Mouse (Mus musculus): ENCODE results near the gene St13.

Gene St13

GRCm38 (mm10) chr15:81364271-81364670 lies 35.6 kb downstream of the St13 start:
- DNase-seq: no peak

DNA sequence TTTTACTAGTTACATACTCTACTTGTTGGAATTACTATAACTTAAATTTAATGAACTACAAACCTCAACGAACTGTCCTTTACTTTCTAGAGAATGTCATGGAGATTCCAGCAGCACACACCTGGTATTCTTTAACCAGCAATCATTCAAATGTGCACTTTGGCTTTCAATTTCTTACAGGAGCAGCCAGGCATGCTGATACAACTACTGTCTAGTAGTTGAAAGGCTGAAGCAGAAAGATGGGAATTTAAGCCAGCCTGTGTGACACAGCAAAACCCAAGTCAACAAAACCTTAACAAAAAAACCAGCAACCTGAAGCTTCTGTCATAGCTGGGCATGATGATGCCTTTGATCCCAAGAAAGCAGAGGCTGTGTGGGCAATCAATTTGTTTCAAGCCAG lies 37.4 kb downstream of the St13 start:
- no peak for DNase-seq

DNA sequence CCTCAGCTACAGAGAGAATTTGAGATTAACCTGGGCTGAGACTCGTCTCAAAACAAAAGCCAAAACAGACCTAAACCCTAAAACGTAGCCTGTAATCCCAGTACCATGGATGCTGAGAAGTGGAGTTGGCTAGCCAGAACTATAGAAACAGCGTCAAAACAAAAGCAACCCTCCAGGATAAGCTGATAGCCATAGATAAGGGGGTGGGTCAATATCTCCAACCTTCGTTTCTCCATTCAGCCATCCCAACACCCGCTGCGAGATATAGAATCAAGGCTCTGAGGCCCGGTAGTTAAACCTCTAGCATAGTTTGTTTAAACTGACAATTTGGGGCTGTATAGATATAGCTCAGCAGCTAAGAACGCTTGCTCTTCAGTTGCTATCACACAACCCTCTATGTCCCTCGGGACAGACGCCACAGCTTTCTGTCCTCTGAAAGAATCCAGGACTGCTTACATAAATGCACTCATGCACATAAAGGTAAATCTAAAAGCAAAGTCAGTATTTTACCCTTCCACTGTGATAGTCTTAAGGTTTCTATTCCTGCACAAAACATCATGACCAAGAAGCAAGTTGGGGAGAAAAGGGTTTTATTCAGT lies 38.4 kb downstream of the St13 start:
- DNase-seq: no peak

DNA sequence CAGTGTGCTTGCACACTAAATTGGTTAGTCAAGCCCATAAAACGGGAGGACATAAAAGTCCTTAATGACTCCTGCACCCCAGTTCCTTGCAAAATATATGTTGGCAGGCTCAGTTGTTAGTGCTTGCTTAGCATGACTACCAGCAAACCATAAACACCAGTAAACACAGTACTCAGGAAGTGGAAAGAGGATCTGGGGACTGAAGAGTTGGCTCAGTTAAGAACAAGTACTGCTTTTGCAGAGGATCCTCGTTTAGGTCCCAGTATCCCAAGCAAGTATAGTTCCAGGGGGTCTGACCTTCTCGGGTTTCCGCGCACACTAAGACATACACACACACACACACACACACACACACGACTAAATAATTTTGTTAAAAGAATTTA lies 38.9 kb downstream of the St13 start:
- no peak for DNase-seq

GRCm38 (mm10) chr15:81360345-81361021 lies 39.4 kb downstream of the St13 start, which contains the start of gene Slc25a17:
Slc25a17 (minus strand) TSS chr15:81360812.
- DNase-seq: peak; percentile 95

GRCm38 (mm10) chr15:81359421-81359820 lies 40.5 kb downstream of the St13 start:
- no peak for DNase-seq

DNA sequence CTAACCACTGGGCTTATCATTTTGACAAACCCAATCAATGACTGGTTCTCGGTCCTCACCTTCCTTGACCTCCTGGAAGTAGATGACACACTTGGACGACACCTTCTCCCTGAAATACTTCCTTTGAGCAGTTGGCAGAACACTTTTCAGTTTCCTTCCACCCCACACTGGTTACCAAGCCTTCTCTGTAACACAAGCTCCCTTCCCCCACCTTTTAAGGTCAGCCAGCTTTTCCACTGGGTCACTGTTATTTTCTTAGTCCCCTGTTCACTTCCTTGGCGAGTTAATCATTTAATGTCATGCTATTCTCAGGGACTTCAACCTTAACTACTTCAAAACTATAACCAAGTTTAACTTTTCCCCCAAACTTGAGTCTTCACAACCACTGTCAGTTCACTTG lies 40.9 kb downstream of the St13 start:
- DNase-seq: no peak

GRCm38 (mm10) chr15:81356946-81357345 lies 42.9 kb downstream of the St13 start:
- DNase-seq: no peak

DNA sequence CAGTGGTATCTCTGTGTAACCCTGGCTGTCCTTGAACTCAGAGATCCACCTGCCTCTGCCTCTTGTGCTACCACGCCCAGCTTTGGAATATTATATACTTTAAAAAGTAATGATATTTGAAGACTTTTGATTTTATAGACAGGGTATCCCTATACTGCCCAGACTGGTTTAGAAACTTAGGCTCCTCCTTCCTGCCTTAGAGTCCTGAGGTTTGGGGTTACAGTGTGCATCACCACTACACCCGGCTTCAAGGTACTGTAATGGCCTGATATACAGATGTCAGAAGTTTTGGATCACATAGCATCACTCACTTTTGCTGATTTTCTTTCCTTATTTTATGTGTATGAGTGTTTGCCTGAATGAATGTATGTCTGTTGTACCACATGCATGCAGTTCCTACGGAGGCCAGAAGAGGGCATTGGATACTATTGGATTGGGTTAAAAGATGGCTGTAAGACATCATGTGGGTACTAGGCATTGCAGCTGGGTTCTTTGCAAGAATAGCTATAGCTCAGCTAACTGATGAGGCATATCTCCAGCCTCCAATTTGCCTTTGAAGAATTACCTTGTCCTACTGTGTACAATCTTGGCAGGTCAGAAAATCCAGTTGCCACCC lies 44.6 kb downstream of the St13 start:
- DNase-seq: no peak

DNA sequence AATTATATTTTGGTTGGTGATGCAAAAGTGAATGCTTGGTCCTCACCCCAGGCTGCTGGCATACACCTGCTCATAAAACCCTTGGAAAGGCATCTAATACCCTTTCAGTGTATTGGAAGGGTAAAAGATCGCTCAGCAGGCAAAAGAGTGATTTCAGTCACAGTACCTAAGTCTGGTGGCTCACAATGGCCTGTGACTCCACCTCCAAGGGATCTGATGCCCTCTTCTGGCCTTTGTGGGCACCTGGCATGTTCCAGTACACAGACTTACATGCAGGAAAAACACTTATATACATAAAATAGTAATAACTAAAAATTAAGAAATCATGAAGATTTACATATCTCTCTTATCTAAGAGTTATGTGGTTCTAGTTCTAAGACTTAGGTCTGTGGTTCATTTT lies 47.2 kb downstream of the St13 start:
- DNase-seq: no peak

GRCm38 (mm10) chr15:81350401-81350800 lies 49.5 kb downstream of the St13 start:
- no peak for DNase-seq

DNA sequence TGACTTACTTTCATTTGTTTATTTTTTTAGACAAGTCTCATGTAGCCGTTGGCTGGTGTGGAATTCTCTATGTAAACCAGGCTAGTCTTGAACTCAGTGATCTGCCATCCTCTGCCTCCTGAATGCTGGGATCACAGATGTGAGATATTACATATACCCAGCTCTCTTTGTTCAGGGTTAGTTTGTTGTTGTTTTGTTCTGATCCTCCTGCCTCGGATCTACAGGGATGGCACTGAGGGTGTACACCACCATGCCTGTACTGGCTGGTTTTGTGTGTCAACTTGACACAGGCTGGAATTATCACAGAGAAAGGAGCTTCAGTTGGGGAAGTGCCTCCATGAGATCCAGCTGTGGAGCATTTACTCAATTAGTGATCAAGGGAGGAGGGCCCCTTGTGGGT lies 51.5 kb downstream of the St13 start:
- no peak for DNase-seq

DNA sequence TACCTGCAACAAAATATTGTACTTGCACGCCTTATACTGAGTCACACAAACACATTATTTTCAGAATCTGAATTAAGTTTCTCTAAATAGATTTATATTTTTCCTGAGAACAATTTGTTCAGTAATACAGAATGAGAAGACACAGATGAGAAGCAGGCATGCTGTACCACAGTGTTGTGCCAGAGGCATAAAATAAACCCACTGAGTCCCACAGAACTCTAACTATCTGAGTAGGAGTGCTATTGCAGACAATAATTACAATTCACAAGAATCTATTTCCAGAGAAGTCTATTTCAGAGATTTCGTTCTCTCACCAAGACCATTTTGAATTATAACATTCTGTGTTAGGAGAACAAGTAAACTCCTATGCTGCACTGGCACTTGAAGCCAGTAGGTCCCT lies 52.4 kb downstream of the St13 start:
- DNase-seq: peak; percentile 31

DNA sequence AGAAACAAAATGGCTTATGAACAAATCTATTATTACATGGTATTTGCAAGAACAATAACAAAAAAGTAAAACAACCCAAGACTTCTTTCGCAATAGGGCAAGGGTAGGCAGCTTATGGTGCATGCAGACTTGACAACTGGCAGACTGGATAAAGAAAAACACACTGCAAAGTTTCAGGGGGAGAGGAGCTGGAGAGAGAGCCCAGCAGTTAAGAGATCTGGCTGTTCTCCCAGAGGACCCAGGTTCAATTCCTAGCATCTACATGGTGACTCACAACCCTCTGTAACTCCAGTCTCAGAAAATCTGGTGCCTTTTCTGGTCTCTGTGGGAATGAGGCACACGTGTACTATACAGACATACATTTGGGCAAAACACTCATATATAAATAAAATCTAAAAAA lies 58.5 kb downstream of the St13 start:
- DNase-seq: peak; percentile 31

- no peak for DNase-seq
Observed at GRCm38 (mm10) chr15:81339158-81339557, 60.7 kb downstream of the St13 start.

GRCm38 (mm10) chr15:81336466-81336865 lies 63.4 kb downstream of the St13 start:
- no peak for DNase-seq

- no peak for DNase-seq
Observed at GRCm38 (mm10) chr15:81332517-81332916, 67.4 kb downstream of the St13 start.

- DNase-seq: no peak
Observed at GRCm38 (mm10) chr15:81330816-81331433, 69.0 kb downstream of the St13 start.

DNA sequence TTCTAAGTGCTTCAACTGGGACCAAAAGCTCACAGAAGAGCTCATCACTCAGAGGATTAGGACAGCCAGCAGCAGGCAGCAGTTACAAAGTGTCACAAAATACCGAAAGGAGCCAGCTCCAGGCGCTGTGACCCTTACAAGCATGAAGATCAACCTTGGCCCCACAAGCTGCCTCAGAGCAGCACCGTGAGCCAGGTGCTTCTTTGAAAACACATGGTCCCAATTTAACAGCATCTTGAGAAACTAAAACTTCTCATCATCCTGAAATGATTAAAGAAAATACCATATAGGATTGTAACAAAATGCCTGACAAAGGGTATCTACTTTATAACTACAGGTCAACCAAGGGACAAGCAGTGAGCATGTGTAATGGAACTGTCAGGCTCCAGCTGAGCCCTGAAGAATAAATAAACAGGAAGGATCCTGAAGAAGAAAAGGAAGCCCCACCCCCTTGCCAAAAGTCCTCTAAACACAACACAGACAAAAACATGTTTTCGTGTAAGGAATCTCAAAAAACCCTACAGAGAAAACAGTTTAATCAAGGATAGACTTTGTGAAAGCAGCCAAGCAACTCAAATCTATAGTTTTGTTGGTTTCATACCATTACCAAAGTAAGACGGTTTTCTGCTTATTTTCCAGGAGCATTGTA lies 70.0 kb downstream of the St13 start:
- DNase-seq: no peak

- no peak for DNase-seq
Observed at GRCm38 (mm10) chr15:81327501-81327900, 72.4 kb downstream of the St13 start.

- no peak for DNase-seq
Observed at GRCm38 (mm10) chr15:81324979-81325378, 74.9 kb downstream of the St13 start.

DNA sequence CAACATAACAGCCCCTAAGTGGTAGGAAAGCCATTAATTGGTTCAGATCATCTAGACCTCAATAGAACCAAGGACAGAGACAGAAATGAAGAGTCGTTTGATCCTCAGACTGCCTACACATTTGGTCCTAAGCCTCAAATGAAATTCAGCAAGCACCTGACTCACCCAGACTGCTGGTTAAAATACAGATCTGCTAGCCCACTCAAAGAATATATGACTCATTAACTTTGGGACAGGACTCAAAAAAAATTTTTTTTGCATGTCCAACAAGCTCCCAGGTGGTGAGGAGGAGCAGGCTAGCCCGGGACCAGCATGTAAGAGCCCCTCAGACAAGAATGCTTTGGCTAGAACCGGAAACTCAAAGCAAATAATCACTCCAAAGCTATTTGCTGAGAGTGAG lies 79.7 kb downstream of the St13 start:
- peak; percentile 41 for DNase-seq

DNA sequence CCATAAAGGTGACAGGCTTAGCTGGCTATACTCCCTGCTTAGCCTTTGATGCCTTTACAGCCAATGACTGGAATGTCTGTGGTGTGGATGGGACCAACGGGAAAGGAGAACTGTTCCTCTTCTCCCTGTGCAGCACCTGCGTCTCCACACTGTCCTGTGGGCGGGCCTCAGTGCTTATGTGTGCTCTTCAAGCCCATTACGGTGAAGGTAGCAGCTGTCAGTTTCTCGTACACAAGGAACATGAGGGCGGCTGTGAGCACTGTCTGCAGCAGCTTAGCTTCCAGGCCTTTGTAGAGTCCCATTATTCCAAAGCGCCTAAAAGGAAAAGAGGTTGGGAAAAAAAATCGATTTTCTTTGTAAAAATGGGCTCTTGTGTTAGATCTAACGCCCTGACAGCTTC lies 80.4 kb downstream of the St13 start:
- DNase-seq: peak; percentile 33

DNA sequence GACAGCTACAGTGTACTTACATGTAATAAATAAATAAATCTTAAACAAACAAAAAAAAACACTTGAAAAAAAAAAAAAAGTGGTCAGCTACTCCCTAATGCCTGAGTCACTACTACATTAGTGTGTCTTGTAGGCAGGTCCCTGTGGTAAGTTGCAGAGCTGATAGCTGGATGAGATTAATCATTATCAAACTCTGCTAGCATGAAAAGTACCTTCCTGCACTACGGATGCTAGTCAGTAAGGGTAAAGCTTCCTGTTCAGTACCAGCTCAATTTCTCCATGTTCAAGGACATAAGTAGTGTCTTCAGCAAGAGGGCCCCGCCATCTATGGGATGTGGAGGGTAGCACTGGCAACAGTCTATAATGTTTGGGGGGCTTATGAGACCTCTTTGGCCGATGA lies 85.9 kb downstream of the St13 start:
- no peak for DNase-seq
